Mouse (Mus musculus) heart, embryonic 11.5 days (tissue): ENCODE measurements at regions not wholly inside any gene's neighbourhood (a gene's known extent, or its start where the extent isn't known, plus 50 kb on each side); places are given as distances from the start of the nearest gene placed in this dataset.

Experiments
- ATAC-seq: fragments of 200-750 bp; cut with Nextera tagmentation; replicated peaks from 2 replicates; pipeline ENCODE4 v1.8.0; 2017; ENCODE audit warnings: moderate library complexity; ENCODE audit not compliant: insufficient number of reproducible peaks, low FRiP score, low TSS enrichment
- H3K27ac ChIP-seq: fragments of 300-500 bp; sonication (generic); 2 replicates; pipeline ENCODE4 v1.5.1; 2014; ENCODE audit warnings: mild to moderate bottlenecking, low read depth, low read length
- H3K27me3 ChIP-seq: fragments of 300-500 bp; sonication (generic); 2 replicates; pipeline ENCODE4 v1.6.1; 2014; ENCODE audit warnings: mild to moderate bottlenecking, low read length, mixed read lengths; ENCODE audit not compliant: control insufficient read depth, insufficient read depth
- H3K36me3 ChIP-seq: fragments of 300-500 bp; sonication (generic); 2 replicates; pipeline ENCODE4 v1.6.1; 2014; ENCODE audit warnings: mild to moderate bottlenecking, low read length, moderate library complexity, mixed read lengths; ENCODE audit not compliant: control insufficient read depth, insufficient read depth
- H3K4me1 ChIP-seq: fragments of 300-500 bp; sonication (generic); 2 replicates; pipeline ENCODE4 v1.6.1; 2014; ENCODE audit warnings: low read length; ENCODE audit not compliant: control insufficient read depth, insufficient read depth
- H3K4me2 ChIP-seq: fragments of 300-500 bp; sonication (generic); 2 replicates; pipeline ENCODE4 v1.6.1; 2014; ENCODE audit warnings: mild to moderate bottlenecking, moderate library complexity
- H3K4me3 ChIP-seq: fragments of 300-500 bp; sonication (generic); 2 replicates; pipeline ENCODE4 v1.5.1; 2014; ENCODE audit warnings: low read depth, low read length
- H3K9ac ChIP-seq: fragments of 300-500 bp; sonication (generic); 2 replicates; pipeline ENCODE4 v1.6.1; 2014; ENCODE audit warnings: mild to moderate bottlenecking, low read depth, low read length, moderate library complexity
- H3K9me3 ChIP-seq: fragments of 300-500 bp; sonication (generic); replicated peaks from 2 replicates; pipeline ENCODE4 v1.6.1; 2016; ENCODE audit warnings: low read length; ENCODE audit not compliant: control insufficient read depth
- WGBS: fragments of 180-500 bp; shearing (Covaris S2); extraction: QIAGEN DNeasy Blood & Tissue Kit; methylation state at CpG from one replicate; pipeline ENCODE4 v1.1.7; 2014; ENCODE audit not compliant: insufficient replicate concordance; 5-methylcytosine and 5-hydroxymethylcytosine counted together

DNA sequence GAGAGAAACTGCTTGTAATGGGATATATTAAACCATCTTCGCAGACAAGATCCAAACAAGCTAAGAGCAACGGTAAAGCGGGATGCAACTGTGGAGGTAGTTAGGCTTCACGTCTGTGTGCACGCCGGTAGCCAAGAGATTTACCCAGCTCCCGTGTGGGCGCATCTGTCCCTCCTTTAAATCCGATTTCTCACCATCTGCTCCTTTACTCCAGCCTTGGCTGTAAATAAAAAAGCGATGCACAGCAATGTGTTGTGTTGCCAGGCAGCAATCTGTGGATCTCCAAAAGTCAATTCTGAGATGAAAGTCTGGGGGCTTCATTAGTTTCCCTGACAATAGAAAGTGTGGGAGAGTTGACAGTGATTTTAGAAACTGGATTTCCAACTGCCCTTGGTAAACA is 57.6 kb upstream of the Ralgps2 start:
- ATAC-seq = no peak
- no peaks in the 10 kb centered on the region for H3K36me3 ChIP-seq
- no peak overlapping the region for H3K4me3 ChIP-seq
- H3K4me1 ChIP-seq = no peaks in the 10 kb centered on the region
- H3K9ac ChIP-seq = no peak overlapping the region
- H3K9me3 ChIP-seq = no peaks in the 10 kb centered on the region
- 92% methylated on average over 10 of the region's 10 CpGs for WGBS
- H3K4me2 ChIP-seq = no peak overlapping the region
- no peak overlapping the region for H3K27ac ChIP-seq
- H3K27me3 ChIP-seq = no peaks in the 10 kb centered on the region

DNA sequence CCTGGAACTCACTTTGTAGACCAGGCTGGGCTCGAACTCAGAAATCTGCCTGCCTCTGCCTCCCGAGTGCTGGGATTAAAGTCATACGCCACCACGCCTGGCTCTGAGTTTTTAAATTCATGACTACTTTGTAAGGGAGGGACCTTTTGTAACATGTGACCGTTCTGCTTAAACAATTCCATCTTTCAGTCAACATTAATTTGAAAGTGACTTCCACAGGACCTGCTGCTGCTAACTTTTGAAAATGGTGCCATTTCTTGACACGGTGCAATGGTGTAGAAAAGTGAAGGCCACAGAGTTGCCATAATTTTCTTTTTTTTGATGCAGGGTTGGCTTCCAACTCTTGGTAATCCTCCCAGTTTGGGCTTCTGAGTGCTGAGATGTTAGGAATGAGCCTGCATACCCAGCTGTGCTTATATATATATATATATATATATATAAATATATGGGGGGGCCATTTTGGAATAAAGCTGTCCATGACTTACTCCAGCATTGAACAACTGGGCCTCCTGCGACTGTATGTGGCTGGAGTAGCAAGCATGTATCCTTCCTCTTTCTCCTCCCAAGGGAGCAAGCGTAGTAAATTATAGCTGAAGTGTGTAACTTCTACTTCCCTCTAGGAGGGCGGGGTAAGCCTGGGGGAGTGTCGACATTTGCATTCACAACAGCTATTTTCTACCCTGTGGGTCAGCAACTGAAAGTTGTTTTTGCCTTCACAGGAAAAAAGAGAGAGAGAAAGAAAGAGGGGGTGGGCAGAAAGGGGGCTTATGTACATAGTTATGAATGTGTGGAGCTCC is 56.9 kb upstream of the Ralgps2 start:
- Histone ChIP-seq H3K27me3 (no peaks in the 10 kb centered on the region), H3K9ac (no peak overlapping the region), H3K27ac (no peak overlapping the region), H3K4me3 (no peak overlapping the region), H3K9me3 (no peaks in the 10 kb centered on the region), H3K36me3 (no peaks in the 10 kb centered on the region), H3K4me2 (no peak overlapping the region), H3K4me1 (no peaks in the 10 kb centered on the region)
- 87% methylated on average over 10 of the region's 10 CpGs for WGBS
- ATAC-seq = no peak

DNA sequence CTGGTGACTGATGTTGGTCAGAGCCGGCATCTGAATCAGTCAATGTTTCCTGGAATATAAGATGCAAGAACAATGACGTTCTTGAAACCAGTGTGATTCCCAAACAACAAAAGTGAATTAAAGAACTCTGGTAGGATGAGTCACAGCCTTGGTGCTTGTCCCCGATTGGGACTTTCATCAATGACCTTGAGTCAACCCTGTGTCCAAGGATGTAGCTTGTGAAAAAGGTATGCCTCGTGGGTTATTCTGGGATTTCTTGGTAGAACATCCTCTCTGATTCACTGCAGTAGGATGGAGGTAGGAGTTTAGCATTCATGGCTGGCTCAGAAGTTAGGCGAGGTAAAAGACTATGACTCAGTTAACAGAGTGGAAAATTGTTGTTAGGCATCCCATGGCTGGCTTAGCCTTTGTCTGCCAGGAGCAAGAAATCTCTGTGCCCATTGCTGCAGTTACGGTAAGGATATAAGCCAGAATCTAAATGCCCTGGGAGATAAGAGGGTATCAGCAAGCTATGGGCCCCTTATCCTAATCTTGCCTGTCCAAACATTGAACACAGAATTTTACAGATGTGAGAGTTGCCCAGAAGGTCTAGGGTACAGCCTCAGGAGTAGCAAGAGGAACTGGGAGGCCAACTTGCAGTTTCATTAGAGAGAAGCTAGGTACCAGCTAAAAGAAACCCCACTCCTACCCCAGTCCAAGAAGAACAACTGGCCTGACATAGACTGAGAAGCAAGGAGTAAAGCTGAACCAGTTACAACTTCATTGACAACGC is 55.9 kb upstream of the Ralgps2 start:
- no peak for ATAC-seq
- WGBS = 80% methylated on average over 7 of the region's 7 CpGs

DNA sequence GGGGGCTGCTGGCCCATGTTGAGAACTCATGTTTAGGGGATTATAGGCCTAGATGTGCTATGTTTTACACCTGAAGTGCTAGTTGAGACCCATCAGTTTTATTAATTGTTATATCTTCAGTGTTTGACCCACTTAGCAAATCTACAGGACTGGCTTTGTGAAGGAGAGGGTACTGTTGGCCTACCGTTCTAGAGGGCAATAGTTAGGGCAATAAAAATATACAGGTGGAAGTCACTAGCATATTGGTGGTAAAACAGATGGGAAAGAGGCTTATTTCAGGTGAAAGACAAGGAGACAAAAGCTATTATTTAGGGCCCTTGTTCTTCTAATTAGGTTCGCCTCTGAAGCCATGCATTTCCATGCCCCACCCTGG is 55.2 kb upstream of the Ralgps2 start:
- 87% methylated on average over 2 of the region's 2 CpGs for WGBS
- H3K36me3 ChIP-seq = no peaks in the 10 kb centered on the region

More for the DNA sequence above, 55.9 kb upstream of the Ralgps2 start:
- no peaks in the 10 kb centered on the region for H3K36me3 ChIP-seq
- H3K9me3 ChIP-seq = no peaks in the 10 kb centered on the region
- no peak overlapping the region for H3K4me2 ChIP-seq
- no peak overlapping the region for H3K27ac ChIP-seq
- no peak overlapping the region for H3K4me3 ChIP-seq
- no peaks in the 10 kb centered on the region for H3K27me3 ChIP-seq
- 0 out of 2 replicates have a peak, but pooled peaks cover 2% of the 10 kb centered on the region for H3K4me1 ChIP-seq
- H3K9ac ChIP-seq = no peak overlapping the region

DNA sequence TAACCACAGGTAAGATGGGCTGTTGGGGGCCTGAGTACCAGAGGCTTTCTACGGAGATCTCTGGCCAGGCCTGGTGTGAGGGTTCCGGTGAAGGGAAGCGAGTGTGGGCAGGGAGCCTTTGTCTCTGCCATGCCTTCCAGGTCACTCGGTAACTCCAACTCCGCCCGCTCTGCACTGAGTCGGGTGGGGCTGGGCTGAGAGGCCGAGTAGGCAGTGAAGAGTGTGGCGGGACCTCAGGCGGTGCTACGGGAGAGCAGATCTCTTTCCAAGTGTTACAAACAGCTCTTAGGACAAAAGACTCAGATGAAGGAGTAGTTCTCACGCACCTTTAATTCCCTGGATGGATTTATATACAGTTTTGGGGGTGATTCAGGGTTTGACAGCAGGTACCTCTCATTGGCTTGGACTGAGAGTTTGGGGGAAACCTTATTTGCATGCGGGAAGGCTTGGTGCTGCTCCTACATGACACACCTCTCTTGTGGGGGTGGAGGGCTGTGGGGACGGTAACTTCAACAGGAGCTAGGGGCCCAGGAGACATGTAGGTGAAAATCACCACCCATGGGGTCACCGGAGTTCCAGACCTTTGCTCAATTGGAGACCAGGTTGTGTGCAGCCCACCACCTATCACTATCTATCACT is 54.7 kb upstream of the Ralgps2 start:
- H3K9me3 ChIP-seq = no peaks in the 10 kb centered on the region
- ATAC-seq = 0 out of 2 replicates have a peak, but pooled peaks have one; percentile 67
- whole genome bisulfite sequencing = 63% methylated on average over 15 of the region's 15 CpGs
- no peak overlapping the region for H3K9ac ChIP-seq
- no peak overlapping the region for H3K27ac ChIP-seq
- no peak overlapping the region for H3K4me3 ChIP-seq
- 0 out of 2 replicates have a peak, but pooled peaks cover 2% of the 10 kb centered on the region for H3K4me1 ChIP-seq
- no peaks in the 10 kb centered on the region for H3K36me3 ChIP-seq
- no peaks in the 10 kb centered on the region for H3K27me3 ChIP-seq
- H3K4me2 ChIP-seq = no peak overlapping the region

More for the DNA sequence above, 55.2 kb upstream of the Ralgps2 start:
- Histone ChIP-seq H3K9ac (no peak overlapping the region), H3K27me3 (no peaks in the 10 kb centered on the region), H3K4me2 (no peak overlapping the region), H3K4me3 (no peak overlapping the region), H3K4me1 (0 out of 2 replicates have a peak, but pooled peaks cover 2% of the 10 kb centered on the region), H3K9me3 (no peaks in the 10 kb centered on the region), H3K27ac (no peak overlapping the region)
- no peak for ATAC-seq

DNA sequence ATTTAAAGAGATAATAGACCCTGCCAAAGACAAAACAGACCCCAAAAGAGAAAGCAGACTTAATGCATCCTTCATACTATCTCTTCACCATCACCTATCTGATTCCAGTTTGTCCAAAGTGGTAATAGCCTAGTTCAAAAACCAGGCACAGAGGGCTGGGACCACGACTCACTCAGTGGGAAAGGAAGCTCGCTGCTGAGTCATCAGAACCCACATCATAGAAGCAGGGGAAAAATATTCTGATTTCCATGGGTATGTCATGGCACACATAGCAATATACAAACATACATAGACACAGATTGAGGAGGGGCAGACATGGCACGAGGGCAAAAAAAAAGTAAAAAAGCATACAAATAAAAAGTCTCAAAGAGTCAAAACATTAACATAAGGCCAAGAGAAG is 53.7 kb upstream of the Ralgps2 start:
- 81% methylated on average over 3 of the region's 3 CpGs for WGBS
- no peak overlapping the region for H3K9ac ChIP-seq
- H3K27ac ChIP-seq = no peak overlapping the region
- H3K27me3 ChIP-seq = no peaks in the 10 kb centered on the region
- H3K4me2 ChIP-seq = no peak overlapping the region
- no peaks in the 10 kb centered on the region for H3K36me3 ChIP-seq
- no peak overlapping the region for H3K4me3 ChIP-seq
- 0 out of 2 replicates have a peak, but pooled peaks cover 2% of the 10 kb centered on the region for H3K4me1 ChIP-seq
- no peaks in the 10 kb centered on the region for H3K9me3 ChIP-seq
- ATAC-seq = no peak

DNA sequence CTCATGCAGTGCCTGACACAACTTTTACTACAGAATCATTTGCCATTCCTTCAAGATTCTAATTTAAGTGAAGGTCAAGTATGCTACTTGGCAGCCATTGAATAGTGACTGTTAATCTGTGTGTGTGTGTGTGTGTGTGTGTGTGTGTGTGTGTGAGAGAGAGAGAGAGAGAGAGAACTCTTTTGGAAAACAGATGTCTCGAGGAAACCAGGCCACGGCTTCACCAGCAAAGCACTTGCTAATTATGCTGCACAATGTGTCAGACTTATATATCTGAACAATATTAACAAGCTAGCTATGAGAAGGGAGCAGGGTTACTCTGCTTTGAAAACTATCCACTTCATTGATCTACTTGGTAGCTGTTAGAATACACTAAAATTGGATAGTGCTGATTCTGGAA is 53.1 kb upstream of the Ralgps2 start:
- Histone ChIP-seq H3K4me2 (no peak overlapping the region), H3K9ac (no peak overlapping the region), H3K27me3 (no peaks in the 10 kb centered on the region), H3K36me3 (no peaks in the 10 kb centered on the region), H3K4me1 (peaks cover 6% of the 10 kb centered on the region; the same call in 1 of the 2 replicates), H3K27ac (no peak overlapping the region), H3K9me3 (no peaks in the 10 kb centered on the region), H3K4me3 (no peak overlapping the region)
- WGBS = 68% methylated on average over 2 of the region's 2 CpGs
- ATAC-seq = no peak

DNA sequence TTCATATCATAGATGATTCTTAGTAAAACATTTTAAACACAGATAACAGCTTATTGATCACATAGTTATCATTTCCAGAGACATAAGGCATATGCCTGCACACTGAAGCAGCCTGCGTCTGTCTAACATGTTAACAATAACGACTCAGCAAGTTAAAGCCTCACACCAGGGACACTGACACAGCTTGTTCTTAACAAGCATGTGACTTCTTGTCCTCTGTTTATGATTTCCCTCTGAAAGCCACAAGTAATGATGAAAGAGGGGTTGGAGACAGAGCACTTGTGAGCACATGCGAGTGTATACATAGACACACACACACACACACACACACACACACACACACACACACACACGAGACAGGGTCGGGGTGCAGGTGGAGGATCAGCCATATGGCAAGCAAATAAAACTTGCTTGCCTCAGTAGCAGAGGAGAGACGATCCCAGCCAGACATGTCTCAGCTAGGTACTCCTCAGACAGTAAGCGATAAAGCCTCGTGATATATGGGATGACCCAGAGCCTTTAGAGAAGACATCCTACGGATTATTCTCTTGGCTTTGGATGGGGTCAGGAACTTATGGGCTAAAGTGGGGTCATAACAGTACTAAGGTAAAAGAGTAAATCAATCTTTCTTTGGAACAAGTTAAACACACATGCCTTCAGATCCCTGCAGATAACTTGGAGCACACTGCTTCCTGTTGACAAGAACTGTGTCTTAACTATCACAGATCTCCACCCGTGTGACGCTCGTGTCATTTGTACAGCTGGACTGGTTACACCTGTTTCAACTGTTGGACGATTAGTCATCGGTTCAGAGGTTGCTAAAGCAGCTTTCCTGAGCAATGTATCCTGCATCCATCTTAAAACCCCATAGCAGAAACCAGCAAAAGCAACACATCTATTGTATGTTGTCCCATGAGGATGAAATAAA is 51.4 kb upstream of the Ralgps2 start:
- Histone ChIP-seq H3K9ac (no peak overlapping the region), H3K4me2 (no peak overlapping the region), H3K27ac (no peak overlapping the region), H3K27me3 (no peaks in the 10 kb centered on the region), H3K4me3 (no peak overlapping the region), H3K9me3 (no peaks in the 10 kb centered on the region), H3K4me1 (peaks cover 16% of the 10 kb centered on the region), H3K36me3 (no peaks in the 10 kb centered on the region)
- WGBS = 70% methylated on average over 14 of the region's 14 CpGs
- ATAC-seq = no peak
